Mouse (Mus musculus) kidney, adult 11 months (tissue): ENCODE data around the gene Rsrc2.

Experiments used
- DNase-seq: peaks from one replicate; pipeline ENCODE4 v3.0.0; 2022

Rsrc2 gene

DNA sequence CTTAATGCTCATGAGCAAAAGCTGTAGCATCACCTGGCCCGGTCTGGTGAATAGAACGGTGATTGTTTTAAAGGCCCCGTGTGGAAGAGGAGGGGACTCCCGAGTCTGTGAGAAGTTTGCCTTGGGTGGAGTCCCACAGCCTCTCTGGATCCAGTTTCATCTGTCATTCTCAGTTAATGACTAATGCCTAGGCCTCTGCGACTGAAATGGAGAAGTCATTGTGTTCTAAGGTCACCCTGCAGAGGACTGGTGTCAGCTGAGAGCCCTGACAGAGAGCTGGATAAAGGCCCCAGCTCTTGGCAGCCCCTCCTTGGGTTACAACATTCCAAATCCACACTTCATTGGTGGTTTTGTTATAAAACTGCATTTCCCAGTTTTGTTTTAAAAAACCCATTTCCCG lies 54.7 kb downstream of the Rsrc2 start:
- no peak for DNase-seq

DNA sequence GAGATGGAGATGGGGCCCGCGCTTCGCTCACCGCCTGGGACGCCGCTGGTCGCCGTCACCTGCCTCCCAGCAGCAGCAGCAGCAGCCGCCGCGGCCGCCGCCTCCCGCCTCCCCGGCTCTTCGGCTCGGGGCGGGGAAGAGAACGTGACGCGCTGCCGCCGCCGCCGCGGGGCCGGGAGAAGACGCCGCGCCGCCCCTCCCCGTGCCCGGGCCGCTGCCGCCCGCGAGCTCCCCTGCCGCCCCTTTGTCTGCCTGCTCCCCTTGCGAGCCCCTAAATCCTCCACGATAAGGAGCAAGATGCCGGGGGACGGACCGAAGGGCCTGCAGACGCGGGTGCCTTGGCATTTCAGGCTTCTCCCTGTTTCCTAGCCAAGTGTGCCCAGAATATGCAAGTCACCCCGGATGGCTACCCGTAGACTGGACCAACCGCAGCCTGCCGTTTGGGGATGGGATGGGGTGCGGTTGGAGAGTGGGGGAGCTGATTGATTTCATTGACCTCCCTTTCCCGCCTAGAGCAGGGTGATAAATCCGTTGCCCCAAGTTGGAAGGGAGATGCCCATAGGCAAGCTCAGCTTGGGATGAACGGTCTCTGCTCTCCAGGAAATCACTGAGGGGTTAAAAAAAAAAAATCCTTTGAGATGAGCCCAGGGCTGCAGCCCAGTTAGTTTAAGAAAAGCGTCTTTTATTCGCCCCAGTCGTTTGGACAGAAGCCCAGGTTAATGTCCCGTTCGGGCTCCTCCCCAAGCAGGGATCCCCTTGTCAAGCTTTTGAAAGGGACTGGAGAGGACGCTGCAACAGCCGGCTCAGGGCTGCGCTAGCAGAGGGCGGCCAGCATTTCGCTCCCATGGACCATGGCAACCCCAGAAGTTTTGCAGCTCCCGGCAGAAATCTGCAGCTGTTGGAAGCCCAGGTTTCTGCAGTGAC lies 64.7 kb downstream of the Rsrc2 start, which contains the start of gene Clip1:
Gene Clip1 (minus strand): TSS at position 398 of the 924 bp plus-strand sequence.
- peak; percentile 54 for DNase-seq

DNA sequence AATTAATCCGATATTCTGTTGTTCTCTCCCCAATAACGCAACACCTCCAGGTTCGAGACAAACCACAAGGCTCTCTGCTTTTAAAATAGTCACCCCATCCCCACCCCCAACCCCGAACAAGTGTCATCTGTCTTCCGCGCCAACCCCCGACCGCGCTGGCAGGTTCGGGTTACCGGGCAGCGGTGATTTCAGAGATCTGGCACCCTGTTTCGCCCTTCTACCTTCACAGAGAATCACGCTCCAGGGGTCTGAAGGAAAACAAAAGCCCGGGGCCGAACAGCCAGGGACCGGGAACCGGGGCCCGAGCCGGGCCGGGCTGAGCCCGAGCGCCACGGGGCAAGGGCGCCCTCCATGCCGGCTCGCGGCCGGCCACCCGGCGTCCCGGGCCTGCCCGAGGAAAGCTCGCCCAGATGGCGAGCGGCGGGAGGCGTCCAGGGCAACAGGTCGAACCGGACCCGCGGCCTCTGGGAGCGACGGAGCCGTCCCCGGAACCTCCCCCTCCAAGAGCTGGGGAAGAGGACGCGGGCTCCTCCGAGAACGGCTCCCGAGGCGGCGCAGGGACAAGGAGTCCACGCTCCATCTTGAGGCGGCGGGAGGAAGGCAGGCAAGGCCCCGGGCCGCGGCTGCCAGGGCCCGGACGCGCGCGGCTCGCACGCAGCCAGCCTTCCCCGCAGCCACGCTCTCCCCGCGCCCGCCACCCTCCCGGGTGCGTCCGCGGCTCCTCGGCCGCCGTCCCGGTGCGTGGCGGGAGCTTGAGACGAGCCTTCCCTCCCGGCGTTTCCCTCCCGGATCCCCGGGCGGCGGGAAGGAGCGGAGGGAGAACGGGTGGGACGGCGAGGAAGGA lies 65.6 kb downstream of the Rsrc2 start:
- DNase-seq: peak; percentile 36

DNA sequence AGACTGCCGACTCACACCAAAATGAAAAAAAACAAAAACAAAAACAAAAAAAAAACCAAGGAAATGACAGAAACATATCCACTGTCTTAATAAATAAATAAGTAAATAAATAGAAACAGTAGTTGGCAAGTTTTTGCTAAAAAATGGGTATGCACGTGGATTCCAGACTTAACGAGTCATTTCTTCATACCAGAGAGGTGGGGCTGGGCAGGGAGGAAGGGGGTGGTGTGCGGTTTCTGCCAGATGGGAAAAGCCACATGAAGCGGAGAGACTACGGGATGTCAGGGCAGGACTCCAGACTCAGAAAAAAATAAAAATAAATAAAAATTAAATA lies 66.2 kb downstream of the Rsrc2 start:
- no peak for DNase-seq

DNA sequence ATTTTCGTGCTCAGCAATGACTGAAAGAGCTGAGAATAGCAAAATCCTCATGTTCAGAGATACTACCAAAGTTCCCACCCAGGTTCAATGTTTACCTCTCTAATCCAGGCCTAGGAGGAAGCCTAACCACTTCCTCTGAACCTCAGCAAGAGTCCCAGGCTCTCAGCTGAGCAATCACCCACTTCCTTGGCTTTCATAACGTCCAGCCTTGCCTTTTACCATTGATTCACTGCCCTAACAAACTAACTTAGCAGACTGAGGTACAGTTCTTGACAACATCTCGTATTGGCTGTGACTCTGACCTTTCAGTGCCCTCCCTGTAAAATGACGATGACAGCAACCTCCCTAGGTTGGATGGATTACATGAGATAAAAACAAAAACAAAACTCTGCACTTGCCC lies 66.8 kb downstream of the Rsrc2 start:
- no peak for DNase-seq

DNA sequence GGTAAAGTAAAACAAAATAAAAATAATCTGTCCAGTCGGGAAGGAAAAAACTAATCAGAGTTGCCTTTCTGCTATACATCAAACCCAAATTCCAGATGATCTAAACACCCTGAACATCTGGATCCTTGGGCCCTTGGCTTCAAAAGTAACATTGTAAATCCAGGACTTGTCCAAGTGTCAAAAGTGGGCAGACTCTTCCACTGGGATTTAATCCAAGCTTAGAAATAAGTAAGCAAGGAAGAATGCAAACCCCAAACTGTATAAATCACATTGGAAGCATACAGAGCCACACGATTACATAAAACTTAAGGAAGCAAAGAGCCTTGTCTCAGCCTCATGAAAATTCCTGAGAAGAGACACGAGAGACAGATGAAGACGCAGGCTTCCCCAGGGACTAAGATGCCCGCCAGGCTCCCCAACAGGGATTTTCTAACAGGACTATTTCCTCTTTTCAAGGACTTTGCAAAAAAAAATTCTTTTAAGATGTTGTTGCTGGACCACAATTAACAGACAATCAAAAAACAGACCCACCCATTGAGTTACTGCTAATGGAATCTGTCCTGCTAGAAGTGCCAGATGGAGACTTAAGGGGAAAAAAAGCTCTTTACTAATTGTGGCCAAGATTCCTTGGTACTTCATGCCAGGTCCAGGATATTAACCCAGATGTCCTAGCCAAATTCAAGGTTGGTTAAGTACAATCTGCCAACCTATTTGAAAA lies 69.5 kb downstream of the Rsrc2 start:
- DNase-seq: no peak

DNA sequence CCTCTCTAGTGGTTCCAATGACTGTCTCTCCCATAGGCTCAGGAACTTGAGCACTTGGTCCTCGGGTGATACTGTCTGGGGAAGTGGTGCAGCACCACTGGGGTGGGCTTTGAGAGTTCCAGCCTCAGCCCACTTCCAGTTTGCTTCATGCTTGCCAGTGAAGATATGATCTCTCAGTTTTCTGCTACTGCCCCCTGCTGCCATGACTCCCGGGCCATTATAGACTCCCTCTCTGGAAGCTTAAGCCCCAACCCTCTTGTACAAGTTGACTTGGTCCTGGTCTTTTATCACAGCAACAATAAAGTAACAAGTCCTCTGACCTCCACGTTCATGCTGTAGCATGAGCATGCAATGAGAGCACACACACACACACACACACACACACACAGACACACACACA lies 70.1 kb downstream of the Rsrc2 start:
- no peak for DNase-seq
